Mouse (Mus musculus): ENCODE measurements at regions not wholly inside any gene's neighbourhood (a gene's known extent, or its start where the extent isn't known, plus 50 kb on each side); places are given as distances from the start of the nearest gene placed in this dataset.
A peak's percentile ranks its signal among the peaks of the same experiment; 100 is the strongest.

DNA sequence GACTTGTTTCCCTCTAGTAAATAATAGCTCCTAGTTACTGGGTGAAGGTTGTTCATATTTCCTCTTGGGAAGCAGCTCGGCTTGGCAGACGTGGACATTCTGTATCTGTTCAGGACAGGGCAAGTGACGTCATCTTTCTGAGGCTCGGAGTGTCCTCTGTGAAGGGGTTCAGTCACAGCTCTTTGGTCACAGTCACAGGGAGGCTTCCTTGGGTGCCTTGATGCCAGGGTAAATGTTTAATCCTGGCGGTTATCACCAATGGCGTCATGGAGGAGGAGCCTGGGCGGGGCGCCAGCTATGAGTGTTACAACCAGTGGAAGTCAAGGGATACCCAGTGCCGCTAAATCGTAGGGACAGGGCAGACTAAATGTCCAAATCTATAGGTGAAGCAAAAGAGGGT is 56.3 kb upstream of the Med13l start:
- DNase-seq = peak; percentile 39

DNA sequence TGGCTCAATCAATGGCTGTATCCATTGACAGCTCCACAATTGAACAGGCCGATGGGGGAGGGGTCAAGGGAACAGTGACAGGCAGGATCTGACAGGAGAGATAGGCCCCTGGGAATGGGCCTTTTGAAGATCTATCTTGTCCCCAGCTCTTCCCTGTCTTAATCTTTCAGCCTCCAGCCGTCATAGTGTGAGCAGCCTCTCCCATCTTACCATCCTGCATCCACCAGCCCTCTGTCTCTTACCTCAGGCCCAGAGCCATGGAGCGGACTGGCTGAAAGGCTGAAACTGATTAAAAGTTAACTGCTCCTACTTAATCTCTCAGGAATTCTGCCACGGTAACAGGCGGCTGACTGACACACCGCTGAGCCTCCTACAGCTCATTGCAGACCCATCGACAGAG is 55.6 kb upstream of the Med13l start:
- no peak for DNase-seq

DNA sequence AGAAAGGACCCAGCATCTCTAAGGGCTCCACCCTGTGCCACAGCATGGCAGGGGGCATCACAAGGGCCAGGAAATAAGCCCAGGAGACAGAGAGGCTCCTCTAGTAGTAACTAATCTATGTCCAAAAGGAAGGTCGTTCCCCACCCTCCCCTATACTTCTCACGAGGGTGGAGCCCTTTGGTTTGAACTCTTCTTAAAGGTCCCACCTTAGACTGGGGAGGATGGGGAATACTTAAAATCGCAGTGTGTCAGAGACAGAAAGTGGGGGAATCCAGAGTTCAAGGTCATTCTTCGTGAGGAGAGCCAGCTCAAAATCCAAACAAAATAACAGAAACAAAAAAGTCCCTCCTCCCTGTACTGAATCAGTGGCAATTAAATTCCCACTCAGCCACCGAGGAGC is 50.6 kb upstream of the Med13l start:
- no peak for DNase-seq

Data from lung, postnatal 14 days (tissue).